Mouse (Mus musculus) stomach, embryonic 14.5 days (tissue): Measurements from ENCODE around the gene Btbd11. TPM values are rescaled to one million over a fixed set of nuclear protein-coding genes. Genes with fewer than 3 reads are reported as not detected.

Source experiments
- ATAC-seq: fragments of 200-750 bp; cut with Nextera tagmentation; 2 replicates; pipeline ENCODE4 v1.8.0; 2017; ENCODE audit warnings: low read depth, moderate TSS enrichment; ENCODE audit not compliant: insufficient number of reproducible peaks, insufficient read depth, low FRiP score
- H3K27ac ChIP-seq: fragments of 300-500 bp; sonication (generic); 2 replicates; pipeline ENCODE4 v1.5.1; 2014; ENCODE audit warnings: mild to moderate bottlenecking, low read length, moderate library complexity, mixed read lengths
- H3K27me3 ChIP-seq: fragments of 300-500 bp; sonication (generic); 2 replicates; pipeline ENCODE4 v1.6.1; 2014; ENCODE audit warnings: low read length, control low read depth, mixed read lengths; ENCODE audit not compliant: control insufficient read depth, insufficient read depth
- H3K36me3 ChIP-seq: fragments of 300-500 bp; sonication (generic); 2 replicates; pipeline ENCODE4 v1.6.1; 2014; ENCODE audit warnings: mild to moderate bottlenecking, control low read depth, low read length, moderate library complexity, mixed read lengths; ENCODE audit not compliant: control insufficient read depth, insufficient read depth
- H3K4me1 ChIP-seq: fragments of 300-500 bp; sonication (generic); 2 replicates; pipeline ENCODE4 v1.6.1; 2014; ENCODE audit warnings: low read length, control low read depth, mixed read lengths; ENCODE audit not compliant: control insufficient read depth, insufficient read depth
- H3K4me2 ChIP-seq: fragments of 300-500 bp; sonication (generic); replicated peaks from 2 replicates; pipeline ENCODE4 v1.6.1; 2014; ENCODE audit warnings: low read depth, low read length, control low read depth
- H3K4me3 ChIP-seq: fragments of 300-500 bp; sonication (generic); 2 replicates; pipeline ENCODE4 v1.5.1; 2014; ENCODE audit warnings: low read depth, low read length, control low read depth
- H3K9ac ChIP-seq: fragments of 300-500 bp; sonication (generic); replicated peaks from 2 replicates; pipeline ENCODE4 v1.6.1; 2014; ENCODE audit warnings: low read depth, mild to moderate bottlenecking, control low read depth, low read length, moderate library complexity, mixed read lengths
- H3K9me3 ChIP-seq: fragments of 300-500 bp; sonication (generic); 2 replicates; pipeline ENCODE4 v1.6.1; 2016; ENCODE audit warnings: low read depth, low read length, control low read depth; ENCODE audit not compliant: control insufficient read depth
- WGBS: fragments of 180-500 bp; shearing (Covaris S2); extraction: QIAGEN DNeasy Blood & Tissue Kit; methylation state at CpG from one replicate; pipeline ENCODE4 v1.1.7; 2014; 5-methylcytosine and 5-hydroxymethylcytosine counted together
- polyA plus RNA-seq: library from polyadenylated mRNA; unstranded; fragments of >200 nt; fragmentation: Nextera tagmentation; extraction: Ambion mirVana; gene quantifications from 2 replicates; pipeline ENCODE4 v1.2.1, GENCODE M21; 2014

The Btbd11 gene
- polyA plus RNA-seq, 1 experiment from 2014 or later = 2.4 TPM

- Histone ChIP-seq H3K9me3 (no peaks in the 10 kb centered on the region), H3K4me1 (no peaks in the 10 kb centered on the region), H3K27me3 (no peaks in the 10 kb centered on the region), H3K36me3 (no peaks in the 10 kb centered on the region), H3K27ac (no peak overlapping the region), H3K4me2 (no peak overlapping the region), H3K4me3 (no peak overlapping the region), H3K9ac (no peak overlapping the region)
- ATAC-seq = no peak
- 87% methylated on average over 3 of the region's 3 CpGs for WGBS
Observed at GRCm38 (mm10) chr10:85443371-85443770, 56.8 kb downstream of the Btbd11 start.

GRCm38 (mm10) chr10:85445891-85446290 is 59.3 kb downstream of the Btbd11 start:
- no peaks in the 10 kb centered on the region for H3K36me3 ChIP-seq
- H3K4me1 ChIP-seq = no peaks in the 10 kb centered on the region
- 92% methylated on average over 3 of the region's 3 CpGs for WGBS
- no peaks in the 10 kb centered on the region for H3K9me3 ChIP-seq
- H3K9ac ChIP-seq = no peak overlapping the region
- no peak overlapping the region for H3K4me2 ChIP-seq
- no peak overlapping the region for H3K4me3 ChIP-seq
- H3K27ac ChIP-seq = no peak overlapping the region
- no peak for ATAC-seq
- no peaks in the 10 kb centered on the region for H3K27me3 ChIP-seq

GRCm38 (mm10) chr10:85446700-85447099 is 60.1 kb downstream of the Btbd11 start:
- Histone ChIP-seq H3K27ac (no peak overlapping the region), H3K4me3 (no peak overlapping the region), H3K9ac (no peak overlapping the region), H3K4me2 (no peak overlapping the region), H3K36me3 (no peaks in the 10 kb centered on the region), H3K9me3 (no peaks in the 10 kb centered on the region), H3K27me3 (no peaks in the 10 kb centered on the region), H3K4me1 (no peaks in the 10 kb centered on the region)
- ATAC-seq = no peak
- 90% methylated on average over 1 of the region's 1 CpGs for WGBS

GRCm38 (mm10) chr10:85447869-85448268 is 61.3 kb downstream of the Btbd11 start:
- Histone ChIP-seq H3K27ac (no peak overlapping the region), H3K9me3 (no peaks in the 10 kb centered on the region), H3K36me3 (no peaks in the 10 kb centered on the region), H3K4me2 (no peak overlapping the region), H3K9ac (no peak overlapping the region), H3K4me1 (no peaks in the 10 kb centered on the region), H3K27me3 (no peaks in the 10 kb centered on the region), H3K4me3 (no peak overlapping the region)
- WGBS = 76% methylated on average over 2 of the region's 2 CpGs
- ATAC-seq = no peak

GRCm38 (mm10) chr10:85451629-85452368 is 65.2 kb downstream of the Btbd11 start:
- WGBS = 38% methylated on average over 8 of the region's 8 CpGs
- no peak overlapping the region for H3K27ac ChIP-seq
- no peaks in the 10 kb centered on the region for H3K4me1 ChIP-seq
- no peaks in the 10 kb centered on the region for H3K9me3 ChIP-seq
- no peaks in the 10 kb centered on the region for H3K27me3 ChIP-seq
- H3K4me3 ChIP-seq = no peak overlapping the region
- H3K9ac ChIP-seq = no peak overlapping the region
- H3K4me2 ChIP-seq = no peak overlapping the region
- no peak for ATAC-seq
- no peaks in the 10 kb centered on the region for H3K36me3 ChIP-seq

- no peak for ATAC-seq
- WGBS = 93% methylated on average over 2 of the region's 2 CpGs
- Histone ChIP-seq H3K27me3 (no peaks in the 10 kb centered on the region), H3K9ac (no peak overlapping the region), H3K4me2 (no peak overlapping the region), H3K36me3 (no peaks in the 10 kb centered on the region), H3K27ac (no peak overlapping the region), H3K9me3 (no peaks in the 10 kb centered on the region), H3K4me1 (no peaks in the 10 kb centered on the region), H3K4me3 (no peak overlapping the region)
Observed at GRCm38 (mm10) chr10:85453221-85453775, 66.7 kb downstream of the Btbd11 start.

- no peak for ATAC-seq
Observed at GRCm38 (mm10) chr10:85455985-85456384, 69.4 kb downstream of the Btbd11 start.

GRCm38 (mm10) chr10:85458744-85459344 is 72.2 kb downstream of the Btbd11 start:
- Histone ChIP-seq H3K27ac (no peak overlapping the region), H3K4me2 (no peak overlapping the region), H3K4me3 (no peak overlapping the region), H3K36me3 (no peaks in the 10 kb centered on the region), H3K27me3 (no peaks in the 10 kb centered on the region), H3K9me3 (no peaks in the 10 kb centered on the region), H3K9ac (no peak overlapping the region), H3K4me1 (no peaks in the 10 kb centered on the region)
- no peak for ATAC-seq
- WGBS = 27% methylated on average over 17 of the region's 17 CpGs

More at GRCm38 (mm10) chr10:85455985-85456384, 69.4 kb downstream of the Btbd11 start:
- 59% methylated on average over 4 of the region's 4 CpGs for WGBS
- Histone ChIP-seq H3K9ac (no peak overlapping the region), H3K27ac (no peak overlapping the region), H3K9me3 (no peaks in the 10 kb centered on the region), H3K27me3 (no peaks in the 10 kb centered on the region), H3K36me3 (no peaks in the 10 kb centered on the region), H3K4me2 (no peak overlapping the region), H3K4me3 (no peak overlapping the region), H3K4me1 (no peaks in the 10 kb centered on the region)
